Mouse (Mus musculus): ENCODE data around the gene Pip4p1.
"Not testable (repeated sequence)": the region's sequence is repeated elsewhere in the genome, so short reads cannot be mapped to it uniquely, and the experiment has no call there.

The Pip4p1 gene

GRCm38 (mm10) chr14:50930754-50931492 is at the start of gene Pip4p1, which contains the start of gene Pnp:
Pip4p1 (minus strand) TSS chr14:50930856.
Pnp (plus strand) TSS chr14:50931082.
- peak; percentile 98 for DNase-seq (ENCODE audit: low spot score)

GRCm38 (mm10) chr14:50979631-50980030 is 49.0 kb upstream of the Pip4p1 start:
- DNase-seq (ENCODE audit: low spot score), result no peak

- DNase-seq (ENCODE audit: low spot score), result not testable (repeated sequence)
Measured at GRCm38 (mm10) chr14:50978451-50978850, 47.8 kb upstream of the Pip4p1 start.

- no peak for DNase-seq (ENCODE audit: low spot score)
Measured at GRCm38 (mm10) chr14:50976674-50977073, 46.0 kb upstream of the Pip4p1 start.

GRCm38 (mm10) chr14:50975001-50975400 is 44.3 kb upstream of the Pip4p1 start:
- no peak for DNase-seq (ENCODE audit: low spot score)

- no peak for DNase-seq (ENCODE audit: low spot score)
Measured at GRCm38 (mm10) chr14:50973700-50974099, 43.0 kb upstream of the Pip4p1 start.

- DNase-seq (ENCODE audit: low spot score), result not testable (repeated sequence)
Measured at GRCm38 (mm10) chr14:50973054-50973453, 42.4 kb upstream of the Pip4p1 start.

GRCm38 (mm10) chr14:50970822-50971221 is 40.2 kb upstream of the Pip4p1 start:
- DNase-seq (ENCODE audit: low spot score), result no peak

GRCm38 (mm10) chr14:50969558-50970544 is 39.2 kb upstream of the Pip4p1 start:
- peak; percentile 43 for DNase-seq (ENCODE audit: low spot score)

- DNase-seq (ENCODE audit: low spot score), result no peak
Measured at GRCm38 (mm10) chr14:50969041-50969440, 38.4 kb upstream of the Pip4p1 start.

- no peak for DNase-seq (ENCODE audit: low spot score)
Measured at GRCm38 (mm10) chr14:50968216-50968980, 37.7 kb upstream of the Pip4p1 start.

GRCm38 (mm10) chr14:50958289-50958995 is 27.8 kb upstream of the Pip4p1 start:
- not testable (repeated sequence) for DNase-seq (ENCODE audit: low spot score)

- not testable (repeated sequence) for DNase-seq (ENCODE audit: low spot score)
Measured at GRCm38 (mm10) chr14:50957146-50957545, 26.5 kb upstream of the Pip4p1 start.

GRCm38 (mm10) chr14:50956724-50957123 is 26.1 kb upstream of the Pip4p1 start:
- not testable (repeated sequence) for DNase-seq (ENCODE audit: low spot score)

- DNase-seq (ENCODE audit: low spot score), result not testable (repeated sequence)
Measured at GRCm38 (mm10) chr14:50955942-50956508, 25.4 kb upstream of the Pip4p1 start, which contains the start of gene Pnp2. Pnp2 (plus strand) TSS chr14:50955992.

GRCm38 (mm10) chr14:50955487-50955886 is 24.8 kb upstream of the Pip4p1 start:
- no peak for DNase-seq (ENCODE audit: low spot score)

GRCm38 (mm10) chr14:50945526-50945925 is 14.9 kb upstream of the Pip4p1 start:
- DNase-seq (ENCODE audit: low spot score), result not testable (repeated sequence)

- DNase-seq (ENCODE audit: low spot score), result not testable (repeated sequence)
Measured at GRCm38 (mm10) chr14:50945081-50945480, 14.4 kb upstream of the Pip4p1 start.

GRCm38 (mm10) chr14:50944668-50945033 is 14.0 kb upstream of the Pip4p1 start:
- DNase-seq (ENCODE audit: low spot score), result peak; percentile 65

- peak; percentile 92 for DNase-seq (ENCODE audit: low spot score)
Measured at GRCm38 (mm10) chr14:50943932-50944667, 13.4 kb upstream of the Pip4p1 start, which contains the start of gene Gm49342. Gm49342 (plus strand) TSS chr14:50944517.
